11 mouse cellular contexts compared by ENCODE assay signal in the genomic region with DNA sequence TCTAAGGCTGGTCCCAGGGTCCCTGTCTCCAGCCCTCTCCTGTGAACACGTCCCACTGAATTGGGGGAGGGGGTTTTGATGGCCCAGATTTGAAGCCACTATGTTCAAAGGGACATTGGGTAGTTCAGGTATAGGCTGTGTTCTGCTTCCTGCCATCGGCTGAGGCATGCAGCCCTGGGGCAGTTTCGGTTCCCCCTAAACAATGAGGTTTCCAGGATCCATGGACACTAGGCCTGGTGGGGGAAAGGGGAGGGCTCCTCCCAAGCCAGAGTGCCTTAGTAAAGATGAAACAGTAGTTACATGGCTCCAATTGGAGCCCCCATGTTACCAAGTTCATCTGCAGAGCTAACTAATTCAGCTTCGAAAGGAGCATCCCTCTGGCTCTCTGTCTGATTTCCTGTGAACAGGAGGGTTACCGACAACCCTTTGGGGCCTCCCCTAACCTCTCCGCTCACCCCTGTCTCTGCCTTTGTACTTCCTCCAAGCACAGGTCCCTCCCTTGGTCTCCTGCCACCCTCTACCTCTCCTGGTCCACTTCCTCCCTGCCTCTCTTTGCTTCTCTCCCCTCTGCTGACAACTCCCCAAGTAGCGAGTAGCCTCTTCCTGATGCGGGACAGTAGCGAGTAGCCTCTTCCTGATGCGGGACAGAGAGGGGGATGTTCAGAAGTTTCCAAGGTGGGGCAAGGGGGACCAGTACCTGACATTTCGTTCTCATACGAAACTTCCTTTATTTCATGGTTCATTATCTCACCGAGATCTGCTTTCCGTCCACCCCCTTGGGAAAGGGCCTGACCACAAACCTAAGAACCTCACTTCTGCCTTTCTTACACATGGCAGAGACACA.
DNase-seq lines count a peak whose midpoint lies in the region; ATAC-seq lines count a peak whose summit lies in the region.
"Had no signal": no experiment of that assay in that cellular context is flagged by ENCODE, and none has a peak within 500 bp of the region (broad histone marks: within the 10 kb centered on the region; RNA-seq: fewer than 3 reads in every experiment).

No protein-coding gene starts in this region.

- no peak overlapping the region for H3K4me3 ChIP-seq in macrophage (ENCODE audit: inconsistent target)
- H3K4me3 ChIP-seq: heart, embryonic 10.5 days had no signal

- 25% methylated on average over 14 of the region's 14 CpGs for WGBS in macrophage (ENCODE audit: missing documents)

- peak; percentile 91 for ATAC-seq in activated CD4-positive, CD25-positive, alpha-beta regulatory T cell, adult 4 months

- H3K36me3 ChIP-seq in macrophage (ENCODE audit: inconsistent target), result peaks cover 50% of the 10 kb centered on the region
- H3K36me3 ChIP-seq: heart, embryonic 10.5 days had no signal

- peak overlapping the region; percentile 64 for H3K27ac ChIP-seq in macrophage
- H3K27ac ChIP-seq: heart, embryonic 10.5 days had no signal

- intact Hi-C loops in gastrocnemius, postnatal 36 days (cut with DNase I), result no loop called here

- H3K79me2 ChIP-seq in macrophage (ENCODE audit: inconsistent target), result no peaks in the 10 kb centered on the region

- peak; percentile 20 for DNase-seq in adrenal gland, postnatal 14 days
- DNase-seq in adrenal gland, postnatal 4 days (ENCODE audit: low spot score in 2 of 2), result no peak
- DNase-seq in thymus, adult 18-20 months, result peak; percentile 33 to 58
- DNase-seq in Muller cell, postnatal 12 days (ENCODE audit: inconsistent ontology term), result no peak
- no peak for DNase-seq in gastrocnemius, postnatal 36 days
- DNase-seq in retina, postnatal 1 day, result no peak
- DNase-seq: cerebellum, postnatal 10 days; kidney, adult 9 months had no signal

Comparison
In these comparisons a context has a peak if more than half of its experiments do, and no peak if none do; other contexts are left out.
1. DNase-seq: peak in adrenal gland, postnatal 14 days (single experiment) and thymus, adult 18-20 months (2 of 2); none in adrenal gland, postnatal 4 days (0 of 2), Muller cell, postnatal 12 days (single experiment), gastrocnemius, postnatal 36 days (0 of 2) and retina, postnatal 1 day (single experiment).